Mouse (Mus musculus): ENCODE measurements around the gene Rsl24d1. TPM values are rescaled to one million over a fixed set of nuclear protein-coding genes. Genes with fewer than 3 reads are reported as not detected.

The Rsl24d1 gene
- 8.2 and 22.9 TPM in 2 replicates for polyA plus RNA-seq (2012; rRNA removed; ENCODE audit: low replicate concordance)

DNA sequence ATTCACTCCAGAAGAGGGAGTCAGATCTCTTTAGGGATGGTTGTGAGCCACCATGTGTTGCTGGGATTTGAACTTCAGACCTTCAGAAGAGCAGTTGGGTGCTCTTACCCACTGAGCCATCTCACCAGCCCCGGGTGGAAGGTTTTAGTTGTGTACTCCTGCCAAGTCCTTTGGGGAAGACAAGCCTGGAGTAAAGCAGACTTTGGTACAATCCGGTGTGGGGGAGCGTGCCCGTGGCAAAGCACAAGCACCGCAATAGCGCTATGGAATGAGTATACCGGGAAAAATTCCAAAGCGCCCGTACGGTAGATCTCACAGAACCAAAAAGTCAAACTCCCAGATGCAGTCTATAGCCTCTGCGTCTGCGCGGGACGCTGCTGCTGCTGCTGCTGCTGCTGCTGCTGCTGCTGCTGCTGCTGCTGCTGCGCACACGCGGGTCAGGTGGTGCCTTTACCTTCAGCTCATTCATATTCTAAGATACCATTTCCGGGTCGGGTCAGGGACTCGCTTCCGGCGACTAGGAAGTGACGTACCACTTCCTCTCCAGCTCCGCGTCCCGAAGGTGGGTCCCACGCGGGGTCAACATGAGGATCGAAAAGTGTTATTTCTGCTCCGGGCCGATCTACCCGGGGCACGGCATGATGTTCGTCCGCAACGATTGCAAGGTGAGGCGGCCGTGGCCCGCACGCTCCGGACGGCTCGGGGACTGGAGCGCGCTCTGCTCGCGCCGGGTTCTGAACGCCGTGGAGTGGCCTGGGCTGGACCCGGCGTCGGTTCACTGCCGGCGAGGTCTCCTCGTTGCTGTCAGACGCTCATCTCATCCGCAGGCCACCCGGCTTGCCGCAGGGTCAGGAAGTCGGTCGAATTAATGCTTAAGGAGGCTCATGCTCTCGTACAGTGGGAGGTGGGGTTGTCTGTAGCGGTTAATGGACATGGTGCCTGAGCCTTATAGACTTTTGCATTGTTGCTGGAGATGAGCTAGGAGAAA lies at the start of gene Rsl24d1:
Gene Rsl24d1, plus strand, starts transcription at position 508 of the 988 bp plus-strand sequence.

DNA sequence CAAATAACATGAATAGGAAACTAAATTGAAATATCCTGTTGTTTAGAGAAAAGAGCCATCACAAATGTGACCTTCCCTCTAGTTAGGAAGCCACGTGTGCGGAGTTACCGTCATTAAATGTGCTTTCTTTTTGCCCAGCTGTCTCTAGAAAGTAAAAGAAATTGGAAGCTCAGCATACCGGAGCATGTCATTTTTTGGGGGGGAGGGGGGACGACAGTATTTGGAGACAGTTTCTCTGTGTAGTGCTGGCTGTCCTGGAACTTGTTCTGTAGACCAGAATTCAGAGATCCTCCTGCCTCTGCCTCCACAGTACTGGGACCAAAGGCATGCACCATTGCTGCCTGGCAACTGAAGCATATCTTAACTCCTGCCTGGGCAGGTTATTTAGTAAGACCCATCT lies 11.7 kb upstream of the Rsl24d1 start, which contains the start of gene Khdc3:
Gene Khdc3, plus strand, starts transcription at position 301 of the 400 bp plus-strand sequence.

DNA sequence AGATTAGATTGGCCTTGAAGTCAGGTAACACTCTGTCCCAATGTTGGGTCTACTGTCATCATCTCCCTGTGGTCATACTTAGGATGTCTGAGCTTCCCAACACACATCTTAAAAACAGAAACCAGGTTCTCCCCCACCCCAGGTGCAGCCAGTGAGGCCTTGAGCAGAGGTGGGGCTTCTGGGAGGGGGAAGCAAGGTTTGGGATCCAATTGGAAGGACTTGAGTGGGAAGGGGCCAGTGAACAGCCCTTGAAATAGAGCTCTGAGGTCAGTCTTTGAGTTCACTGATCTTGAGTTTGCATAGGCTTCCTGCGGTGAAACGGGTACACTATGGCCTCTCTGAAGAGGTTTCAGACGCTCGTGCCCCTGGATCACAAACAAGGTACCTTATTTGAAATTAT lies 11.0 kb upstream of the Rsl24d1 start, which contains the start of gene Gm20509:
Gene Gm20509, plus strand, starts transcription at position 290 of the 400 bp plus-strand sequence.

Other genes starting within 250 kb of the Rsl24d1 start
- 0.93 and 2.5 TPM in 2 replicates for gene Pygo1, start 187.8 kb upstream of the Rsl24d1 start, polyA plus RNA-seq (2012; rRNA removed; ENCODE audit: low replicate concordance)
- 0.23 and 0.52 TPM in 2 replicates for gene Dyx1c1, start 154.6 kb upstream of the Rsl24d1 start, polyA plus RNA-seq (2012; rRNA removed; ENCODE audit: low replicate concordance)
- not detected in 2 replicates for gene Gm44503, start 154.6 kb upstream of the Rsl24d1 start, polyA plus RNA-seq (2012; rRNA removed; ENCODE audit: low replicate concordance)
- gene Ccpg1os, start 128.0 kb upstream of the Rsl24d1 start, polyA plus RNA-seq (2012; rRNA removed; ENCODE audit: low replicate concordance), result 7.3 and 12.4 TPM in 2 replicates
- gene Ccpg1, start 128.0 kb upstream of the Rsl24d1 start, polyA plus RNA-seq (2012; rRNA removed; ENCODE audit: low replicate concordance), result 6.8 and 10.5 TPM in 2 replicates
- gene Pigb, start 73.0 kb upstream of the Rsl24d1 start, polyA plus RNA-seq (2012; rRNA removed; ENCODE audit: low replicate concordance), result 6.4 and 13.4 TPM in 2 replicates
- 3.2 and 3.7 TPM in 2 replicates for gene Rab27a, start 68.6 kb upstream of the Rsl24d1 start, polyA plus RNA-seq (2012; rRNA removed; ENCODE audit: low replicate concordance)
- 0.09 and 0.49 TPM in 2 replicates for gene Khdc3, start 11.6 kb upstream of the Rsl24d1 start, polyA plus RNA-seq (2012; rRNA removed; ENCODE audit: low replicate concordance)
- not detected in 2 replicates for gene Gm20509, start 11.0 kb upstream of the Rsl24d1 start, polyA plus RNA-seq (2012; rRNA removed; ENCODE audit: low replicate concordance)

Data from mammary gland, adult 2 months (tissue).